Mouse (Mus musculus) olfactory bulb, adult 2 months (tissue): ENCODE measurements around the gene Cacna1c.

ENCODE experiments used
- CTCF ChIP-seq: fragments of 200-500 bp; IDR thresholded peaks from 2 replicates; pipeline ENCODE4 v1.5.1; 2012; ENCODE audit warnings: low read depth, mild to moderate bottlenecking, low read length, moderate library complexity; ENCODE audit not compliant: insufficient read depth
- POLR2A ChIP-seq: fragments of 200-500 bp; IDR thresholded peaks from 2 replicates; pipeline ENCODE4 v1.6.1; 2012; ENCODE audit warnings: mild to moderate bottlenecking, low read depth, low read length, moderate library complexity; ENCODE audit not compliant: insufficient read depth

- TF ChIP-seq POLR2A: no peak
- TF ChIP-seq CTCF: no peak
Observed at GRCm38 (mm10) chr6:119039815-119040214, 156.4 kb downstream of the Cacna1c start.
